Mouse (Mus musculus): ENCODE measurements around the gene Itga1.

DNA sequence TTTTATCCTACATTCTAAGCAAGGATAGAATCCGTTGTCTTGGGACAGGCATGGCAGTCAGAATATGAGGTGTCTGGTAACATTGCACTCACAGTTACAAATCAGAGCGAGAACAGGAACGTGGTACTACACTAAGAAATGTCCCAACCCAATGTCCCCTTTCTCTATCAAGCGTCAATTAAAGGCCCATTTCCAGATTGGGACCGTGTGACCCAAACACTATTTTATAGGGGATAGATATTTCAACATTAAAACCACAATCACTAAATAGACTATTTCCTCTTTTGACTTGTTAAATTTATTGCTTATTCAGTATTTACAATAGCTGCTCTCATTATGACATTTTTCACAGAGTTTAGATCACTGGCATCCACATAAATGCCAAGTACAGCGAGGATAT, 48.1 kb upstream of the Itga1 start:
- TF ChIP-seq POLR2A (IDR thresholded peaks at IDR 0.05; ENCODE audit: extremely low read depth, insufficient read depth, low read length) (no peak), CTCF (IDR thresholded peaks at IDR 0.05; ENCODE audit: extremely low read depth, insufficient read depth, low read length) (no peak)

All from cortical plate, adult 2 months (tissue).